Mouse (Mus musculus) 3134 (cell line): ENCODE results near the gene Msrb1.
"Not testable (repeated sequence)": the region's sequence is repeated elsewhere in the genome, so short reads cannot be mapped to it uniquely, and the experiment has no call there.

ENCODE experiments used
- DNase-seq: peaks from one replicate; pipeline ENCODE4 v3.0.0-alpha.2; 2011; ENCODE audit warnings: low spot score; ENCODE audit not compliant: insufficient read length; ENCODE audit errors: extremely low read depth

Msrb1 gene

DNA sequence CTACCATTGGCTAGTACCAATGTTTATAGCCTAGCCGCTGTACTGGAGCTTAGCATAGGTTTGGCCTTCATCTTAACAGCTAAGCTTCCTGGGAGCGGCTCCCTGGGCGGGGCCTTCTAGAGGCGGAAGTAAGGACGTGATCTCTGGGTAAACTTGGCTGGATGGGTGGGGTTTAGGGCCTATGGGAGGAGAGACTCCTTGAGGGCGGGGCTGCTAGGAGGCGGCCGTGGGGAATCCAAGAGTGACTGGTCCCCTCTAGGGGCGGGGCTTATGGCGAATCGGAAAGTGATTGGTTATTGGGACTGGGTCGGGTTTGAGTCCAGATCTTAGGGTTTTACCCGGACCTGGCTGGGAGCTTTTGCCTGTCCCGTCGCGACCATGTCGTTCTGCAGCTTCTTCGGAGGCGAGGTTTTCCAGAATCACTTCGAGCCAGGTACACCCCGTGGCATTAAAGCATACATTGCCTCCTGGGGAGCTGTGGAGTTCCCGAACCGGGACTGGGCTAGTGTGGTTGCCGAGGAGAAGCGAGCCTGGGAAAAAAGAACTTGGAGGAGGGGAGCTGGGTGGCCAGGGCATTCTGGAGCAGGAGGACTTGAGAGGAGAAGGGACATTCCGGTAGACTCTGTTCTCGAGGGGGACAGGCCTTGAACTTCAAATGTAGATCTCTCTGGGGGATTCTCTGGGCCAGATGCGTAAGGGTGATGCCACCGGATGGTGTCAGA, at the start of gene Msrb1:
Msrb1 (plus strand) TSS at position 313 of the 722 bp plus-strand sequence.
- DNase-seq, result peak; percentile 94

DNA sequence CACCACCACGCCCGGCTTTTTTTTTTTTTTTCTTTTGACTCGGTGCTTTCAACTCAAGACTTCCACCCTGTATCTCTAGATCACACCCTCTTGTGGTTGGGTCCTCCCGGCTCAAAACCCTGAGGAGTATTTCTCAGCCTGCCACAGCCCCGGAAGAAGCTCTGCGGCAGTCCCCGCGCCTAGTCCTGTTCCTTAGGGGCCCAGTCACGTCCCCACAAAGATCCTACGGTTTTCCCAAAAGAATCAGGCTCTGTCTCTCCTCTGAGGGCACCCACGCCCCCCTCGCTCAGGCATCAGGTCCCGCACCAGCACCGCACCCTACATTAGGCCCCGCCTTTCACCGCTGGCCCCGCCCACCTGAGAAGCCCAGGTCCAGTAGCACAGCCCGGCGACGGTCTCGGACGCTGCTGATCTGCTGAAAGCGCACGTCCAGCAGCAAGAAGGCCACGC, 49.3 kb upstream of the Msrb1 start:
- DNase-seq, result no peak

DNA sequence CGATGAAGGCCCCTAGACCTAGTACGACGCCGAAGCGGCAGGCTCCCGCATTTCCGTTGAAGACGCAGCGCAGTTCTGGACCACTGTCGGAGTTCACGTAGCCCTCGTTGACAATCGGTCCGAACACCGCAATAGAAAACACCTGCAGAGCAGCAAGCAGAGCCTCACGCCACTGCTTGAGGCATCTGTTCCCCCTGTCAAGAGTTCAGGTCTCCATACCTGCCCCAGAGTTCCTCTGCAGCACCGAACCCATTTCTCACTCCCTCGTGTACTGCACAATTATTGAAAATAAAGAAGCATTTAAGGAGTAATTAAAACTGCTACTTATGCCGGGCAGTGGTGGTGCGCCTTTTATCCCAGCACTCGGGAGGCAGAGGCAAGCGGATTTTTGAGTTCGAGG, 48.8 kb upstream of the Msrb1 start:
- DNase-seq, result no peak

DNA sequence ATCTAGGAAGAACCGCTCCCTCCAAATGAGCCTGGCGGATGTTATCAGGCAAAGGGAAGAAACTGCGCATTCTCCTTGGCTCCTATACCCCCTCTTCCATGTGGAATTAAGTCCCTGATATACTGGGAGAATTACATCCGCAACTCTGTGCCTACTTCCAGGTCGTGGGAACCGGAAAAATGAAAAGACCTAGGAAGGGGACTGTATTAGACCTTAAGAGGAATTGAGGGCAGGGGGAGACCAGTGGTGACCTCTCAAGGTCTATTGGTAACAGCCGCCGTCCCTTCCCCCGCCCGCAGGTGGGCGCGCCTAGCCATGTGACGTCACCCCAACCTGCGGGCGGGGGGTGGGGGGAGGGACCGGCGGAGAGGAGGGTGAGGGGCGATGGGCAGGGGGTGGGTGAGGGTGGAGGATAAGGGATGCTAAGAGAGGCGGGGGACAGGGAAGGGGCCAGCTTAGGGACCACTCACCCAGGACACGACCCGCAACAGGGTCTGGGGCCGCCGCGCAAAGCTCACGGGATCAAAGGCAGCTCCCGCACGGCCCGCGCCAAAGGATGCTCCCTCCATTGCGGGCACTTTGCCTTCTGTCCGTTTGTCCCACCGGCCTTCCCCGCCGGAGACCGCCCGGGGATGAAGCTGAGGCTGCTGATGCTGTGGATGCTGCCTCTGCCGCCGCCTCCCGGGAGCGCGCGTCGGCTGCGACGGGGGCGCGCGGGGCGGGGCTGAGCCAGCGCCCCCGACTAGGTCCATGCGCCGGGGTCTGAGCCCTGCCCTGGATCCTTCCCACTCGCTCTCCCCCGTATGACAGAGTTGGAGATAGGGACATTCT, 47.0 kb upstream of the Msrb1 start, which contains the start of gene Syngr3:
Syngr3 (minus strand) TSS at position 705 of the 831 bp plus-strand sequence.
- no peak for DNase-seq

DNA sequence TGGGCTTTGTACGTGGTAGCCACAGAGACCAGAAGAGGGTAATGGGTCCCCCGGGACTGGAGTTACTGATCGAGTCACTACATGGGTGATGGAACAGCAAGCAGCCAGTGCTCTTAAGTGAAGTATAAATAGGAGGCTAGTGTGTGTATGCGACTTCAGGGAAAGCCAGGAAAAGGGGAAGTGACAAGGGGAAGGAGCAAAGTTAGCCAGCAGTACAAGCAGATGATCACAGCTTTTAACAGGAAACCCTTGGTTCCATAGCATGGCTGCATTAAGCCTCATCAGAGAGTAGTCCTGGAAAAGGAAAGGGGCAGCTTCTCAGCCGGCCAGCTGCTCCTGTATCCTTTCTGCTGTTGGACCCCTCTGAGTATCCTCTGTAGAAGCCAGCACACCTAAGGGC, 44.1 kb upstream of the Msrb1 start:
- DNase-seq, result no peak

DNA sequence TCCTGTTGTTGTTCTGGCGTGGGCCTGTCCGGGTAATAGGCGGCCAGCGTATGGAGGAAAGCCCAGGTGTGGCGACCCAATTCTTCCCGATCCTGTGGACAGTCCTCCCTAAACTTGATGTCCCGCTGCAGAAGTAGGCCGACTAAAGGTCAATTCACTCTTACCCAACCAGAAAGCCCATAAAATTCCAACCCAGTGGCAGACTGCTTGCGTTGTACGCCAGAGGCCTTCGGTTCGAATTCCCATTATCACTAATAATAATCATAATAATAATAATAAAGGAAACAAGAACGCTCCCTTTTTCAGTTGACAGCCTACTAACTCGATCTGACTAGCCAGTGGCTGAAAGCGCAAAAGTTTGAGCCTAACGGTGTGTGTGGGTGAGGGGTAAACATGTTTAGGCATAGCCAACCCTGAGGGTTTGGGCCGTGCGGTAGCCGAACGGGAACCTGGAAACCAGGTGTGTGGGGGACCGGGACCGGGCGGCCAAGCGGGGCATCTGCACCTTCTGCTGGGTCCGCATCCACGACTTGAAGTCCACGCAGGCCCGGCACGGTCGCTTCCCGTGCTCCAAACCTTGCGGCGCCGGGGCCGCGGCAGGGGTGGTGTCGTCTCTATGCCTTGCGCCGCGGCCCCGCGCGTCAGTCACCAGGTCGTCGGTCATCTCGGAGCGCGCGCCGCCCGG, 41.0 kb upstream of the Msrb1 start:
- DNase-seq, result peak; percentile 32

DNA sequence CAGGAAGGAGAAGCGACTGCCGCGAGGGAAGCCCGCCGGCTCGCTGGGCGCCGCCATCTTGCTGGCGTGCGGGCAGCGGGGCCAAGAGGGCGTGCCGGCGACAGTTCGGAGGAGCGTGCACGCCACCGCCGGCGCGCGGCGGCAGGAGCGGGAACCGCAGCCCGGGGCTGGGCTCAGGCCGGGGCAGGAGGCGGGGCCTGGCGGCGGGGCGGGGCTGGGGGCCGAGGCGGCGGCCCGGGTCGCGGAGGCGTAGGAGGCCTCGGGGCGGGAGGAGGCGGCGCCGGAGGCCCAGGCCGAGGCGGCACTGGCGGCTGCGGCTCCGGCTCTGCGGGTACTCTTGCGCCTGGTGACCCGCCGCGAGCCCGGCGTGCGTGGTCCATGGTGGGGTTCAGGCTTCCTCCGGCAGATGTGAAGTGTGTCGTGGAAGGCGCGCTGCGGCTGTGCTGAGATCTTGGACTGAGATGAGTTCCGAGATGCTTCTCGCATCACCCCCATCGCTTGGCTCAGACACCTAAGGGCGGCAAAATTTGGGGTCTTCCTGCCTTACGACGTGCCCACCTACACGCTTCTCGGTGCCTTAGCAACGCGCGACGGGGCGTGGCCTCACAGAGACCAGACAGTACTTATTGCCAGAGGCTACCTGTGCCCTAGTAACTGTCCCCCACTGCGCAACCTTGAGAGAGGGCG, 40.3 kb upstream of the Msrb1 start, which contains the start of the genes Gfer and Noxo1:
Gfer (minus strand) TSS at position 146 of the 687 bp plus-strand sequence.
Noxo1 (plus strand) TSS at position 224 of the 687 bp plus-strand sequence.
- DNase-seq, result peak; percentile 88

DNA sequence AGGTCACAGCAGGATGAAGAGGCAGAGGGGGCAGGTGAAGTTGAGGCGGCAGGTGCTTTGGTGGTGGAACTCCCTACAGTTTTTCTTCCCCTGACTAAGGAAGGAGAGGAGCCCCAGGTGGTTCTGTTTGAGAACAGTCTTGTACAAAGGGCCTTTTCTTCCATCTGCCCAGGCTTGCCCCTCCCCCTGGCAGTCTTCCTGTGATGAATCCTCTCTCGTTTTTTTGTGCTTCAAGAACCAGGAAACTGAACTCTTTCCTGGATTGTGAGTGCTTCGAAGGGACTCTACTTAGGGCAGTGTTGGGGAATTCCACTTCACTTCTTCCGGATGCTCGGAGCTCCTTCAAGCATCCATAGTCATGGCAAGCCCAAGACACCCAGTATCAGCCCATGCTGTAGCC, 38.5 kb upstream of the Msrb1 start:
- DNase-seq, result no peak

DNA sequence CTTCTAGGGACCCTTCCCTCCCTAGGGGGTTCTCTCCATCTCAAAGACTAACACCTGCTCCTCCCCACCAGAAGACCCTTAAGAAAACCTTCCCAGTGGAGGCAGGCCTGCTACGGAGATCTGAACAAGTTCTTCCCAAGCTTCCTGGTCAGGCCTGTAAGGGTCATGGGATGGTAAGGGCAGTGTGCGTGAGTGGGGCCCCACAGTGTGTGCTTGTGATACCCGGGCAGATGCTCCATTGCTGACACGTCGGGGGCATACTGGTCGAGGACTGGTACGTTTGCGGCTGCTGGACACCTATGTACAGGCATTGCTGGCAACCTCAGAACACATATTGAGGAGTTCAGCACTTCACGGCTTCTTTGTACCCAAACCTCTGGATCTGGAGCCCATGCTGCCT, 37.7 kb upstream of the Msrb1 start:
- DNase-seq, result no peak

DNA sequence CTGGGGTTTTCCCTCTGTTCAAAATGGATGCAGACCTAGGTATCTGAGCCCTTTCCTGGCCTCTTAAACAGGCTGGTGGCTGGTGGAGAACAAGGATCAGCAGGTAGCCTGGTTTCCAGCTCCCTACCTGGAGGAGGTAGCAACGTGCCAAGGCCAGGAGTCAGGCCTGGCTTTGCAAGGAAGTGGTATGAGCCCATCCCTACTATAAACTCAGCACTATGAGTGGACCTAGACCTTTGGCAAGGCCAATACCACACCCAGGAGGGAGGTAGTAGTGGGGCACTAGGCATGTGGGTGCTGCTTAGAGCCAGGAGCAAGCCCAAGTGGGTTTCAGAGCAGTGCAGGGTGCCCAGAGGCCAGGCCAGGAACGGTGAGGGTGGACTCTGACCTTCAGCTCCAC, 37.0 kb upstream of the Msrb1 start:
- DNase-seq, result no peak

DNA sequence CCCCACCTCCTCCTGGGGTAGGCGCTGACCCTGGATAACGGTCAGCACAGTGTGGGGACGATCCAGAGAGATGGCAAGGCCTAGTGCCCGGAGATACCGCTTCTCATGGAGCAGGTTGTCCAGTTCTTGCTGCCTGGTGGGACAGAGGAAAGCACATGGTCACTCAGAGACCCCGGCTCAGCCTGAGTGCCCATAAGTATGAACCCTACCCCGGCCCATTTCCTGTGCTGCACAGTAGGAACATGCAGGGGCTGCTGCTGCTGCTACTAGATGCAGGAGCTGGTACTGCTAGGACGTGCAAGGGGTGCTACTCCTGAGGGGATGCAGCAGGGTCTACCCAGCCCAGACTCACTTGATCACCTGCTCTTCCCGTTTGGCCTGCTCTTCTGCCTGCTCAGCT, 35.2 kb upstream of the Msrb1 start:
- no peak for DNase-seq

DNA sequence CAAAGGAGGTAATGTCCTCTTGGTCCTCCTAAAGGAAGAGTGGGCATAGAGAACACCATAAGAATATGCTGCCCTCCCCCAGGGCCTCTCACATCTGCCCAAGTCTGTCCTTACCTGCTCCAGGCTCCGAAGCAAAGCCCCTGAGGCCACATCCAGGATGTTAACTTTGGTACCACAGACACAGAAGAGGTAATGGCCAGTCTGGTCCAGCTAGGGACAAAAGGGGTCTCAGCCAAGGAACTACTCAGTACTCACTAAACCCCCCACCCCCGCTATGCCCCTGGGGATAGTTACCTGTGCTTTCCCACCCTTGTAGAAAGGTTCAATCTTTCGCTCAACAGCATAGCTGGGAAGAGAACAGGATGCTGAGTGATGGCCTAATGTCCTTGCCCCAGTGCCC, 30.6 kb upstream of the Msrb1 start:
- no peak for DNase-seq

DNA sequence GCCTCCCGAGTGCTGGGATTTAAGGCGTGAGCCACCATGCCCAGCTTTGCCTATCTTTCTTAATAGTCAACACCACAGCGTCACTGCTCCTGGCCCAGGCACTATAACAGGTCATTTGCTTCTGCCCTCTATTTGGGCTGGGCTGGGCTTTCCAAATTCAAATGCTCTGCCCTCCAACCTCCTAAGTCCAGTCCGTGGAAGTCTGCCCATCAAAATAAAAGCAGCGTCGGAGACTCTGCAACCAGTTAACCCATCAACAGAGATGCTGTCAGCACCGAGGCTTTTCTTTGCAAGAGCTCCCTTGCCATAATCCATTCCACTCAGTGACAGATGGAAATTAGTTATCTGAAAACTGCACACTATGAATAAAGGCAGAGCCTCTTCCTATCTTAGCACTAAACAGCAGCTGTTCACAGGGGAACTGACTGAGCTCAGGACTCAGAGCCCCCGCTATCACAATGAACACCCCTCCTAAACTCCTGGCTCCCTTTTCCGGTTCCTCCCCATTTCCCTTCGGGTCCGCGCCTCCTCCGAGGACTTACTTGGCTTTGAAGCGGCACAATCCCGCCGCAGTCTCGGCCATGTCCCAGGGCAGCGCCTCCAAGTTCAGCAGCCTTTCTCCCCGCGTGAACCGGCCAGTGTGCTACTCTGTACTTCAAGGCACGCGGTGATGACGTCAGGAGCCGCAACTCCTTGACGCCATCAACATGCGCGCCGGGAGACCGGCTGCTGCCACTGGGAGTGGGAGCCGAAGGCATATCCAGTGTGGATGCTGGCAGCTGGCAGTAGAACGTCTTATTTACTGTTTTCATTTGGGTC, 29.3 kb upstream of the Msrb1 start, which contains the start of gene Tbl3:
Tbl3 (minus strand) TSS at position 679 of the 819 bp plus-strand sequence.
- peak; percentile 86 for DNase-seq

DNA sequence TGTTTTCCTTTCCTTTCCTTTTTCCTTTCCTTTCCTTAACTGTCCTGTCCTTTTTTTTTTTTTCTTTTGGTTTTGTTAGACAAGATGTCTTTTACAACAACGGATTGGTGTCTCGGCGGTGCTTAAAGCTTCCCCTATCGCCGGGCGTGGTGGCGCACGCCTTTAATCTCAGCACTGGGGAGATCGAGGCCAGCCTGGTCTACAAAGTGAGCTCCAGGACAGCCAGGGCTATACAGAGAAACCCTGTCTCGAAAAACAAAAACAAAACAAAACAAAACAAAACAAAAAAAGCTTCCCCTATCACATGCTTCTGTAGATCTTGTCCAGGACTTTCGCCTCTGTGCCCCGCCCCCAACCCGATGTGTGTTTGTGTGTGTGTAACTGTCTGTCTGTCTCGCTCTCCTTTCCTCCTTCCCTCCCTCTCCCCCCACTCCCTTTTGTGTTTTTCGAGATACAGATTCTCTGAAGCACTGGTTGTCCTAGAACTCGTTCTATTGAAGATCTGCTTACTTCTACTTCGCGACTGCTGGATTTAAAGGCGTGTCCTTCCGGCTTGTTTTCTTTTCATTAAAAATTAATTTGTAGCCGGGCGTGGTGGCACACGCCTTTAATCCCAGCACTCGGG, 28.5 kb upstream of the Msrb1 start:
- DNase-seq, result no peak

DNA sequence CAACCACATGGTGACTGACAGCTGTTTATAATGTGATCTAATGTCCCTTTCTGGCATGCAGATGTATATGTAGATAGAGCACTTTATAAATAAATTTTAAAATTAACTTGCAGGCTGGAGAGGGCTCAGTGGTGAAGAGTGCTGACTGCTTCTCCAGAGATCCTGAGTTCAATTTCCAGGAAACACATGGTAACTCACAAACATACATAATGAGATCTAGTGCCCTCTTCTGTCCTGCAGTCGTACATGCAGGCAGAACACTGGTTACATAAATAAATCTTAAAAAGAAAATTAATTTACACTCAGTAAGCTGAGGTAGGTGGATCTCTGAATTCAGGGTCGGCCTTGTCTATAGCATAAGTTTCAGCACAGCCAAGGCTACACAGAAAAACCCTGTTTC, 27.8 kb upstream of the Msrb1 start:
- DNase-seq, result peak; percentile 45

DNA sequence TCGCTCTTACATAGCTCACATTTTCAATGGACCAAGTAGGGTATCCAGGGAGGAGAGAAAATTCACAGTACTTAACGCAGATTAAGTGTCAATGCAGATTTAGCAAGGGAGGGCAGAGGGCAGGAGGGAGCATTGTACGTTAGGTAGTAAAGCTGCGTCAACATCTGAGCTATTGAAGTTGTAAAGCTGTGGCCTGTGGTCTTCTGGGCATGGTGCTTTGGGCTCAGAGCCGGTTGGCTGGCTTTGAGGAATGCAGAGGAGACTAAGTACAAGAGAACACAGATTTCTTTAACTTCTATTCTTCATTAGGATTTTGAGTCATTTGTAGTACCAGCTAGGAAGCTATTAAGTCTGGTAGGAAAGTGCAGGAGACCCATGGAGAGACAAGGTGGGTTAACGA, 20.9 kb upstream of the Msrb1 start:
- no peak for DNase-seq

DNA sequence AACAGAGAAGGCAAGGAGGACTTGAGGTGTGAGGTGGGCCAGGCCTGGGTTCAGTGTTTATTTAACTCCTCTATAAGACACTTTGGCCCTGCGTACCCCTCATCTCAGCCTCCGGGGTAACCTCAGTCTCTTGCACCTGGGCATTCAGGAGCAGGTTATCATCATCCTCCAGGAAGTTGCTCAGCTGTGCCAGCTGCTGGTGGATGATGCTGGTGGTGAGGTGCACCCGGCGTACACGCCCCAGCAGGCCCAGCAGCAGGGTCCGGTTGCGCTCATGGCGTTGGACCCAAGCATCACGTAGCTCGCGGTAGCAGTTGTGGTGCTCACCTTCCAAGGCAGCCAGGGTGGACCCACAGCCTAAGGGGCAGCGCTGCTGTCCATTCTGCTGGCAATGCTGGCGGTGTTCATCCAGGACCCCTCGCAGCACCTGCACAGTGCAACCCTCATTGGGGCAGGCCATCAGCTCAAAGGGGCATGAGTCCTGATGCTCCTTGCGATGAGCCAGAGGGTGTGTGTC, 20.2 kb upstream of the Msrb1 start:
- DNase-seq, result no peak

DNA sequence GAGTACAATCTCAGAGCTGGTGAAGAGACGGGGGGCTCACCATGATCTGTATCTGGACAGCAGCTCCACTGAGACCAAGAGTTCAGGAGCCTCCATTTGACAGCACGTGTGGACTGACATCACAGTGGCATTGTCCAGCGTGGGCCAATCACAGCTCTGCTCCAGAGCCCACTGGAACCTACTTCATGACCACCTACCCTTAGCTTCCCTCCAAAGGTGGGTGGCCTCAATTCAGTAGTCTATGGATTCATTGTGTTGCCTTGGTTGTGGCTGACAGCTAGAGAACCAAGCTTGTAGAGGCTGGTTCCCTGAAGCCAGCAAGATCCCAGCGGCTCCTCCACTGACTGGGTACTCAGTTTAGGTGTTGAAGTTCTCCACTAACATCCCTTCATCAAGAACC, 18.5 kb upstream of the Msrb1 start, which contains the start of the genes Rnf151 and Rps2:
Rnf151 (minus strand) TSS at position 121 of the 400 bp plus-strand sequence.
Rps2 (plus strand) TSS at position 174 of the 400 bp plus-strand sequence.
- no peak for DNase-seq

DNA sequence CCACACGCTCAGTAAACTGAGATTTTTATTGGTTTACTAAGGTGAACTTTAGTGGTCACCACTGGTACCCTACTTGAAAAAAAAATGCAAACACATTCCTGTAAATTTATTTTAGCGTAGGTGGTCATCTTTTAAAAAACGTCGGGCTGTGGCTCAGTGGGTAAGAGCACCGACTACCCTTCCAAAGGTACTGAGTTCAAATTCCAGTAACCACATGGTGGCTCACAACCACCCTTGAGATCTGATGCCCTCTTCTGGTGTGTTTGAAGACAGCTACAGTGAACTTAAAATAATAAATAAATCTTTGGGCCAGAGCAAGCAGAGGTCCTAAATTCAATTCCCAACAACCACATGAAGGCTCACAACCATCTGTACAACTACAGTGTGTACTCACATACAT, 17.5 kb upstream of the Msrb1 start:
- not testable (repeated sequence) for DNase-seq
